8 mouse cellular contexts compared by ENCODE assay signal in the genomic region with DNA sequence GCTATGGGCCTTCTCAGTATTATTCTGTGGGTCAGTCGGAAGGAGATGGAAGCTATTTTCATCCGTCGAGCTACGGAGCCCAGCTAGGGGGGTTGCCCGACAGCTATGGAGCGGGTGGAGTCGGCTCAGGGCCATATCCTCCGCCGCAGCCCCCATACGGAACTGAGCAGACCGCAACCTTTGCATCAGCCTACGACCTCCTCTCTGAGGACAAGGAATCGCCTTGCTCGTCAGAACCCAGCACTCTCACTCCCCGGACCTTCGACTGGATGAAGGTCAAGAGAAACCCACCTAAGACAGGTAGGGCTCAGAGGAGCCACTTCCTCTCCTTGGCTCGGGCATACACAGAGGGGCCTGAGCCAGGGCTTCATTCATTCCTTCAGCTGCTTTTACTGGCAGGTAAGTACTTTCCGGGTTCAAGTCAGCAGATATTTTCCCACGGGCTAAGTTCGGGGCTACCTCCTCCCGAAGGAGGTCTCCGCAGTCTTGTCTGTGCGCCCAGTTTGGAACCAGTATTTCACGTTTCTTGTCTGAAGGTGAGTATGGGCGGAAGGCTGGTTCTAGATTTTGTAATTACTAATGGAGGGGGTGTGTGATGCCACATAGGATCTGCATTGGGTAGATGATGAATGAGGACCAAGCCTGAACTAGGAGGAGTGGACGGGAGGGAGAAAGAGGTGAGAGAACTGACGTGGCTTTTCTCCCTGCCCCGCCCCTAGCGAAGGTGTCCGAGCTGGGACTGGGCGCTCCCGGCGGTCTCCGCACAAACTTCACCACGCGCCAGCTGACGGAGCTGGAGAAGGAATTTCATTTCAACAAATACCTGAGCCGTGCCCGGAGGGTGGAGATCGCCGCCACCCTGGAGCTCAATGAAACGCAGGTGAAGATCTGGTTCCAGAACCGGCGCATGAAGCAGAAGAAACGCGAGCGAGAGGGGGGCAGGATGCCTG. TPM values are rescaled to one million over a fixed set of nuclear protein-coding genes. Genes with fewer than 3 reads are reported as not detected.
A peak's percentile ranks its signal among the peaks of the same experiment; 100 is the strongest.
DNase-seq lines count a peak whose midpoint lies in the region; ATAC-seq and TF ChIP-seq lines count a peak whose summit lies in the region.

No protein-coding gene starts in this region.

- TF ChIP-seq CTCF in E14TG2a.4 (conservative IDR thresholded peaks at IDR 0.05; ENCODE audit: low read length), result no peak

- TF ChIP-seq POLR2A in limb, embryonic 14.5 days (IDR thresholded peaks at IDR 0.05; ENCODE audit: borderline replicate concordance, extremely low read depth, insufficient read depth, insufficient read length), result no peak

- no peak overlapping the region for H3K9ac ChIP-seq in intestine, embryonic 14.5 days (ENCODE audit: low read length)
- H3K9ac ChIP-seq in limb, embryonic 14.5 days (ENCODE audit: low read depth, low read length, severe bottlenecking), result no peak overlapping the region

- ATAC-seq in CD4-positive, CD25-positive, alpha-beta regulatory T cell, adult 4 months, result no peak
- ATAC-seq in intestine, embryonic 14.5 days (replicated peaks; ENCODE audit: low FRiP score, low TSS enrichment, low read depth), result peak; percentile 65; the same call in 1 of the 2 replicates
- no peak for ATAC-seq in limb, embryonic 14.5 days (ENCODE audit: low FRiP score, low read depth)

- WGBS in intestine, embryonic 14.5 days, result 18% methylated on average over 47 of the region's 47 CpGs
- WGBS in limb, embryonic 14.5 days, result 2% methylated on average over 47 of the region's 47 CpGs

- peak; percentile 9 for DNase-seq in CD4-positive, CD25-positive, alpha-beta regulatory T cell, adult 2 months (ENCODE audit: low read depth, low spot score)
- DNase-seq in intestine, embryonic 14.5 days (ENCODE audit: low spot score), result peak; percentile 58
- DNase-seq in limb, embryonic 14.5 days (ENCODE audit: low spot score), result no peak
- no peak for DNase-seq in right cerebral cortex, postnatal 10 days (ENCODE audit: low spot score in 2 of 2)
- DNase-seq in thymus, postnatal 25 days, result no peak
- DNase-seq in left cerebral cortex, adult 9 months (ENCODE audit: low spot score in 2 of 2), result no peak

- H3K4me3 ChIP-seq in E14TG2a.4 (replicated peaks; ENCODE audit: low read length), result peak overlapping the region; percentile 57
- H3K4me3 ChIP-seq in intestine, embryonic 14.5 days (ENCODE audit: low read depth, low read length), result peak overlapping the region; percentile 14; the same call in 1 of the 2 replicates
- peak overlapping the region; percentile 2; the same call in 1 of the 2 replicates for H3K4me3 ChIP-seq in limb, embryonic 14.5 days (replicated peaks; ENCODE audit: low read length)

- peak overlapping the region; percentile 41 for H3K4me2 ChIP-seq in intestine, embryonic 14.5 days (ENCODE audit: low read length)
- peak overlapping the region; percentile 10; the same call in 1 of the 2 replicates for H3K4me2 ChIP-seq in limb, embryonic 14.5 days (replicated peaks; ENCODE audit: low read depth, low read length, severe bottlenecking)

- no peak overlapping the region for H3K27ac ChIP-seq in intestine, embryonic 14.5 days (ENCODE audit: low read depth)
- no peak overlapping the region for H3K27ac ChIP-seq in limb, embryonic 14.5 days (replicated peaks; ENCODE audit: low read depth, low read length)

- H3K27me3 ChIP-seq in E14TG2a.4 (ENCODE audit: insufficient read depth, low read length), result peaks cover 97% of the 10 kb centered on the region
- peaks cover 26% of the 10 kb centered on the region for H3K27me3 ChIP-seq in intestine, embryonic 14.5 days (replicated peaks; ENCODE audit: control insufficient read depth, insufficient read depth, low read length)
- H3K27me3 ChIP-seq in limb, embryonic 14.5 days (ENCODE audit: control insufficient read depth, insufficient read depth, low read length), result peaks cover 91% of the 10 kb centered on the region

- peaks cover 41% of the 10 kb centered on the region for H3K4me1 ChIP-seq in E14TG2a.4 (replicated peaks; ENCODE audit: low read depth, low read length)
- H3K4me1 ChIP-seq in intestine, embryonic 14.5 days (replicated peaks; ENCODE audit: control insufficient read depth, insufficient read depth, low read length), result peaks cover 8% of the 10 kb centered on the region; the same call in 1 of the 2 replicates
- H3K4me1 ChIP-seq in limb, embryonic 14.5 days (ENCODE audit: control insufficient read depth, insufficient read depth, low read length), result no peaks in the 10 kb centered on the region

- H3K36me3 ChIP-seq in E14TG2a.4 (ENCODE audit: insufficient read depth, low read length), result no peaks in the 10 kb centered on the region
- no peaks in the 10 kb centered on the region for H3K36me3 ChIP-seq in intestine, embryonic 14.5 days (ENCODE audit: control insufficient read depth, insufficient read depth, low read length)
- no peaks in the 10 kb centered on the region for H3K36me3 ChIP-seq in limb, embryonic 14.5 days (ENCODE audit: control insufficient read depth, insufficient read depth, low read length)

- peaks cover 5% of the 10 kb centered on the region for H3K9me3 ChIP-seq in E14TG2a.4 (ENCODE audit: low read length)
- no peaks in the 10 kb centered on the region for H3K9me3 ChIP-seq in intestine, embryonic 14.5 days (ENCODE audit: control insufficient read depth, low read length)
- H3K9me3 ChIP-seq in limb, embryonic 14.5 days (ENCODE audit: control insufficient read depth, low read length), result no peaks in the 10 kb centered on the region

RNA-seq across cellular contexts. Expression of a gene that starts 0.8 kb away (rescaled TPM):
- polyA plus RNA-seq in CD4-positive, CD25-positive, alpha-beta regulatory T cell, adult 4 months (2017; shearing (Covaris generic)), result not detected
- polyA plus RNA-seq in intestine, embryonic 14.5 days (2014; fragmentation: Nextera tagmentation; extraction: Ambion mirVana), result 0.36 and 0.42 TPM in 2 replicates
- 0.11 TPM in 1 of 2 replicates, not detected in the other for polyA plus RNA-seq in limb, embryonic 14.5 days (2012; rRNA removed)
- polyA plus RNA-seq in limb, embryonic 14.5 days (2014; fragmentation: Nextera tagmentation; extraction: Ambion mirVana), result not detected in 2 replicates

RNA-seq across cellular contexts. Expression of a gene that starts 16.0 kb away (rescaled TPM):
- polyA plus RNA-seq in CD4-positive, CD25-positive, alpha-beta regulatory T cell, adult 4 months (2017; shearing (Covaris generic)), result under 1 TPM in 1 of 2 experiments, not detected in 1; 0.09 TPM
- polyA plus RNA-seq in intestine, embryonic 14.5 days (2014; fragmentation: Nextera tagmentation; extraction: Ambion mirVana), result 22.9 and 27.9 TPM in 2 replicates
- 9.6 and 9.9 TPM in 2 replicates for polyA plus RNA-seq in limb, embryonic 14.5 days (2012; rRNA removed)
- 4.2 and 5.8 TPM in 2 replicates for polyA plus RNA-seq in limb, embryonic 14.5 days (2014; fragmentation: Nextera tagmentation; extraction: Ambion mirVana)

RNA-seq across cellular contexts. Expression of a gene that starts 43.2 kb away (rescaled TPM):
- polyA plus RNA-seq in CD4-positive, CD25-positive, alpha-beta regulatory T cell, adult 4 months (2017; shearing (Covaris generic)), result under 1 TPM; 0.22 to 0.56 TPM
- 3.7 and 4.9 TPM in 2 replicates for polyA plus RNA-seq in intestine, embryonic 14.5 days (2014; fragmentation: Nextera tagmentation; extraction: Ambion mirVana)
- 4.9 and 5.4 TPM in 2 replicates for polyA plus RNA-seq in limb, embryonic 14.5 days (2012; rRNA removed)
- 0.18 and 0.69 TPM in 2 replicates for polyA plus RNA-seq in limb, embryonic 14.5 days (2014; fragmentation: Nextera tagmentation; extraction: Ambion mirVana)

RNA-seq across cellular contexts. Expression of a gene that starts 48.3 kb away (rescaled TPM):
- polyA plus RNA-seq in CD4-positive, CD25-positive, alpha-beta regulatory T cell, adult 4 months (2017; shearing (Covaris generic)), result 1 to 10 TPM; 1.9 to 2.5 TPM
- polyA plus RNA-seq in intestine, embryonic 14.5 days (2014; fragmentation: Nextera tagmentation; extraction: Ambion mirVana), result 3.5 and 3.8 TPM in 2 replicates
- 2.3 and 2.5 TPM in 2 replicates for polyA plus RNA-seq in limb, embryonic 14.5 days (2012; rRNA removed)
- polyA plus RNA-seq in limb, embryonic 14.5 days (2014; fragmentation: Nextera tagmentation; extraction: Ambion mirVana), result 0.17 and 0.28 TPM in 2 replicates

Comparison
In these comparisons a context has a peak if more than half of its experiments do, and no peak if none do; other contexts are left out.
1. DNase-seq: peak in CD4-positive, CD25-positive, alpha-beta regulatory T cell, adult 2 months (single experiment) and intestine, embryonic 14.5 days (single experiment); none in limb, embryonic 14.5 days (single experiment), right cerebral cortex, postnatal 10 days (0 of 2), thymus, postnatal 25 days (single experiment) and left cerebral cortex, adult 9 months (0 of 2).
2. H3K4me3 ChIP-seq: peak in every context shown above with its lines; median percentile 57 in E14TG2a.4; 14 in intestine, embryonic 14.5 days; 2 in limb, embryonic 14.5 days.
3. RNA of a gene that starts 16.0 kb away (polyA plus RNA-seq): 22.9 to 27.9 TPM in intestine, embryonic 14.5 days and 4.2 to 9.9 TPM in limb, embryonic 14.5 days; 0.09 TPM in CD4-positive, CD25-positive, alpha-beta regulatory T cell, adult 4 months; every median in the first group is over 4 times any median in the second.